Mouse (Mus musculus): ENCODE results near the gene Mapk8ip1.

The Mapk8ip1 gene

DNA sequence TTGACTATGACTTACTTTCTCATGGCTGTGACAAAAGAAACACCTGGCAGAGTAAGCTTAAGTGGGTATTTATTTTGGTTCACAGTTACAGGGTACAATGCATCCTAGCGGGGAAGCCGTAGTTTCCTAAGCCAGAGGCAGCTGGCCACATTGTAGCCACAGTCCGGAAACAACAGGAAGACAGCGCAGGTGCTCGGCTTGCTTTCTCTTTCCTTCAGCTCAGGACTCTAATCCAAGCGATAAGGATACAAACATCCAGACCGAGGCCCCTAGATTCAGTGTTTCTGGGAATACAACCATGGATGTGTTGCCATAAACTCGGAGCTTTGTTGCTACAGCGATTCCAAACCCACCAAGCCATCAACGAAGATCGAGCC is 27.6 kb downstream of the Mapk8ip1 start:
- no peak for DNase-seq (ENCODE audit: low read depth, low spot score)

DNA sequence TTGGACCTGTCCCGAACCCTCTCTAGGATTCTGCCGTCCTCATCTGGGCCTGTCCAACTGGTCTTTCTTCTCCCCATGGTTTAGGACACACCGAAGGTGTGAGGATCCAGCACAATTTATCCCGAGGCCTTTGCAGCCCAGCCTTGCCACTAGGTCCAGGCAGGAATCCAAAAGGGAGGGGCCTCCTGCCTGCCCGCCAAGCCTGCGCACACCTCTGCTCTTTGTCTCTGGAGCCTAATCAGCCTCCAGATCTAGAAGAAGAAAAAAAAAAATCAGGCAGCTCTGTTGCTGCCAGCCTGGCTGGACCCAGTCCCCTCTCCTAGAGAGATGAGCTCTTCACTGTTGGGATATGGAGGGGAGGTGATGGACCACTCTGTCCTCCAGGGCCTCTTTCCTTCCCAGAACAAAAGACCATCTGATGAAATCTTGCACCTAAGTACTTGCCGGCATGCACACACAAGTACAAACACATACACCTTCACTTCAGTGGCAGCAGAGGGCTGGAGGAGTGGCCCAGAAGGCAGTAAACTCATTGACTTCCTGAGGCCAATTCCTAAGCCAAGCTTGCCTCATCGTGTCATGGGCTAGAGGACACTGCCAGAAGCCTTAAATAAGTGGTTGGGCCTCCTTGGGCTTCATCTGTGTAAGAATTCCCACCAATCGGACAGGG is 28.2 kb downstream of the Mapk8ip1 start:
- no peak for DNase-seq (ENCODE audit: low read depth, low spot score)

DNA sequence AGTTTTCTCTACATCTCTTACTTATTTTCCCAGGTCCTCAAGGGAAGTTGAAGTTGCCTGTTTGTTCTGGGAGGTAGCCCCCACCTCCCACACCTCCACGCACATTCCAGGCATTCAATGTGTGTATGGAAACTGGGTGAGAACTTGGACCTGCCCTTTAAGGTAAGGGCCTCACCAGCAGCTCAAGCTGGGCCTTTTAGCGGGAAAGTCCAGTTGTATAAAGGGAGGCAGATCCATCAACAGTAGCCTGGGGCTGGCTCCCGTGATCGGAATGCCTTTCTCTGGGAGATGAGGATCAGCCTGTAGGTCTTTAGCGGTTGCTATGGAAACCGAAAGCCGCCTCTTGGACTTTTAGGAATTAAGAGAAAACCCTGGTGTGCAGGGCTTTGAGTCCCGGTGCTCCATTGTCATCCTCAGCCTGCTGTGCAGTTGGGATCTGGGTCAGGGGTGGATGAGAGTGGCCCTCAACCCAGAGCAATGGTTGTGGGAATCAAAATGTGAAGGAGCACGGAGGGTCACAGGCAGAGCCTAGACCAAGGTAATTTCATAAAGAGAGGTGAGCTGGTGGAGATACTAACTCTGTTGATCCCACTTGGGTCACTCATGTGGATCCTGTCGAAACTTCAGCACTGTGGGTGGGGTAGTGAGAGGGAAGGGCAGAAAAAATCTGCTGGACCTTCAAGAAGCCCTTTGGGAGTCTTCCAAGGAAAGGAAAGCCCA is 28.9 kb downstream of the Mapk8ip1 start:
- DNase-seq (ENCODE audit: low read depth, low spot score) = no peak

- DNase-seq (ENCODE audit: low read depth, low spot score) = peak; percentile 83
Observed at GRCm38 (mm10) chr2:92370821-92371805, 29.9 kb downstream of the Mapk8ip1 start.

DNA sequence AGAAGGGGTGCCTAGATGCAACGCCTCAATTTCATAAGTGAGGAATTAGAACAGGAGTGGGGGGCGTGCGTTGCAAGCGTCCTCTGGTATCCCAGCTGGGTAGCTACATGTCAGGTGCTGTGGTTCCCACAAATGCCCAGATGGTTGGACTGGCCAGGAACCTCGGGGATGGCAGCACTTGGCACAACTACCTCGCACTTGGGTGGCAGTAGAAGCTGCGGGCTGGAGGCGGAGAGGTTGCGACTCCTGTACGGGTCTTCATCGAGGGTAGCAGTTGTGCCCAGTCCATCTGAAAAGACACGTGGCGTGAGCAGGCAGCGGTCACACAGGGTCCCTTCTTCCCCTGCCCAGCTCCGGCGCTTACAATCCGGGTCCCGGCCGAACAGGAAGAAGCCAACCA is 30.7 kb downstream of the Mapk8ip1 start:
- no peak for DNase-seq (ENCODE audit: low read depth, low spot score)

GRCm38 (mm10) chr2:92367383-92368029 is 33.6 kb downstream of the Mapk8ip1 start:
- DNase-seq (ENCODE audit: low read depth, low spot score) = no peak

- DNase-seq (ENCODE audit: low read depth, low spot score) = no peak
Observed at GRCm38 (mm10) chr2:92365568-92365967, 35.5 kb downstream of the Mapk8ip1 start.

GRCm38 (mm10) chr2:92364086-92364485 is 37.0 kb downstream of the Mapk8ip1 start:
- no peak for DNase-seq (ENCODE audit: low read depth, low spot score)

GRCm38 (mm10) chr2:92362571-92363228 is 38.4 kb downstream of the Mapk8ip1 start:
- DNase-seq (ENCODE audit: low read depth, low spot score) = no peak

DNA sequence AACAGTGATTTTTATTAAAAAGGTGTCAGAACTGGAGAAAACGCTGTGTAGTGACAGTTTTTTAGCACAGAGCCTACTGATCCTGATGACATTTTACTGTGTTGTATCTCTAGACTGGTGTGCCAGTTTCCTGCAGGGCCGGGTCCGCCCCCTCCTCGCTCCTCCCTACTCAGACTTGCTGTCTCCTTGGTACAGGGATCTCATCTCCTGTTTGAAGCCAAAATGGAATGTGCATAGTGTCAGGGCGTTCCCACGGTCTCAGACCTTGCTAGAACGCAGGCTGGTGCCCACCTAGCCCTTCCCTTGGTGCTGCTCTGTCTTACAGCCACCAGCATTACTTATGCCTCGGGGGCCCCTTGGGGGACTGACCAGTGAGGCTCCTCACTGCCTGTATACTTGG is 39.3 kb downstream of the Mapk8ip1 start:
- DNase-seq (ENCODE audit: low read depth, low spot score) = no peak

- DNase-seq (ENCODE audit: low read depth, low spot score) = no peak
Observed at GRCm38 (mm10) chr2:92360893-92361292, 40.2 kb downstream of the Mapk8ip1 start.

- no peak for DNase-seq (ENCODE audit: low read depth, low spot score)
Observed at GRCm38 (mm10) chr2:92360186-92360823, 40.8 kb downstream of the Mapk8ip1 start.

DNA sequence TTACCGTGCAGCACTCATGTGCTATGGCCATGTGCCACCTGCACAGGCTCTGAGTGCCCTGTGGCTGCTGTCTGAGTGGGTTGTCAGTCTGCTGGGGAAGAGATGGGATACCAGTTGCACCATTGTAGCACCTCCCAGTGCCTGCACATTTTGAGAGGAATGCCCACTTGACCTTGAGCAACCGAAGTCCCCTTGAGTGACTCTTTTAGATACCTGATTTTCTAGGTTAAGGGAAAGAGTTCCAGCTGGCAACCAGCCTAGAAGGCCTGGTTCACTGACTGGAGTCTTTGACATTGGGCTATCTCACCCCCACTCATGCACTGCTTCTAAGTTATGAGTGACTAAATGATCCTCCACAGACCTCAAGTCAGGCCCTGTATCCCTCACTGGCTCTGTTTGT is 41.8 kb downstream of the Mapk8ip1 start:
- no peak for DNase-seq (ENCODE audit: low read depth, low spot score)

DNA sequence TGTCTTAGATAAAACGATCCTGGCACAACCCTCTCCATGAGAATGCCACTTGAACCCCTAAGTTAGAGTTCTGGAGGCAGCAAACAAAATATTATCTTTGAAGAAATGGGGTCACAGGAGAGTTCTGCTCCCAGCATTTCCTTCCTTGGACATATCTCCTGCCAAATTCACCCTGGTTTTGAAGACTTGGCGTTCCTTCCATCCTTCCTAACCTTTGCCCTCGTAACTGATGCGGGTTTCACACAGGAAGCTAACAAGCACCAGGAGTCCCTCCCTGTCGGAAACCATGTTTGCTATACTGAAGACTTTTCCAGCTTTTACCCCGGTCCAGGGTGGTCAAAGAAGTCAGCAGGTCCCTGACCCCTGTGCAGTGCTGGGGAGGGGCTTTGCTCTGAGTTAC is 46.8 kb downstream of the Mapk8ip1 start:
- DNase-seq (ENCODE audit: low read depth, low spot score) = no peak

DNA sequence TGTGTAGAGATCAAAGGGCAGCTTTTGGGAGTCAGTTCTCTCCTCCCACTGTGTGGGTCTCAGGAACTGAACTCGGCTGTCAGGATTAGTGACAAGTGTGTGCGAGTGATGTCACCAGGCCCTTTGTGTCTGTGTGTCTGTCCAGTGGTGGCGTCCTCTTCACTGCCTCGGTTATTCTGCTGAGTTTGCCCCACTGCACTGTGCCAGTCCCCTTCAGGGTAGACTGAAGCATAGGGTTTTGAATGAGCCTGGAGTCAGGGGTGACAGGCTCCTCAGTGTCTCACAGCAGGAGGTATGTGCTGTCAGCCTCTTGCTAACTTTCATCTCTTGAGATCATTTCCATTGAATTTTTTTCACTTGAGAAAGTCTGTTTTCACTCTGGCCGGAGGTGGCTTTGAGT is 47.7 kb downstream of the Mapk8ip1 start:
- DNase-seq (ENCODE audit: low read depth, low spot score) = no peak

DNA sequence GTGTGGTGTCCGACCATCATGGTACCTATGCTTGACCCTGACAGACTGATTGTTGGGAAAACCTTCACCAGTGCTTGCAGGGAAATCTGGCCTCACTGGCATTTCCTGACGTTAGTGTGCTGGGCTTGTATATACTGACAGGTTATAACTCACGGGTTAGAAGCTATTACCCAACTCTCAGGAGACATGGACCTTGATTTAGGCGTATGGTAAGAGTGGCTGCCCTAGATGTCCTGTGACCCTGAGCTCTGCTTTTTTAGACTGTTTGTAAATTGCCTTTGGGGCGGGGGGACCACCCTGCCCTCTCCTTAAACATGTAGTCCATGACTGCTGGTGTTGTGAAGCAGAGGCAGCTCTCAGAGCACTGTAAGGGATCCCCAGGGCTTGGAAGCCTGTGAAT is 50.4 kb downstream of the Mapk8ip1 start:
- DNase-seq (ENCODE audit: low read depth, low spot score) = no peak

GRCm38 (mm10) chr2:92349589-92350425 is 51.3 kb downstream of the Mapk8ip1 start:
- DNase-seq (ENCODE audit: low read depth, low spot score) = no peak

DNA sequence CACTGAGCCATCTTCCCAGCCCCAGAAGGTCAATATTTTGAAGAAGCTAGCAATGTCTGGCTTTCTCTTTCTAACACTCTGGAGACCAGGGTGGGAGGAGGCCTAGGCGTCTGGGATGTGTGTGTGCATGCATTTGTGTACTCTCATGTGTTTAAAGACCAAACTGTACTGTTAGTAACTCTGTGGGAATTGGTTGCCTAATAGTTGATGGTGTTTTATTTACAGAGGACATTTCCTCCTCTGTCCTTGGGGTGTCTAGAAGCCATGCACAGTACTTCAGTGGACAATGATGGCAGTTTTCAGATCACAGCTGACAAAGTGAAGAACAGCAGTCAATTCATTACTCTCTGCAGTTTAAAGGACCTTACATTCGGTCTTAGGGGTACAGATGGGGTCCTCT is 53.9 kb downstream of the Mapk8ip1 start:
- DNase-seq (ENCODE audit: low read depth, low spot score) = no peak

DNA sequence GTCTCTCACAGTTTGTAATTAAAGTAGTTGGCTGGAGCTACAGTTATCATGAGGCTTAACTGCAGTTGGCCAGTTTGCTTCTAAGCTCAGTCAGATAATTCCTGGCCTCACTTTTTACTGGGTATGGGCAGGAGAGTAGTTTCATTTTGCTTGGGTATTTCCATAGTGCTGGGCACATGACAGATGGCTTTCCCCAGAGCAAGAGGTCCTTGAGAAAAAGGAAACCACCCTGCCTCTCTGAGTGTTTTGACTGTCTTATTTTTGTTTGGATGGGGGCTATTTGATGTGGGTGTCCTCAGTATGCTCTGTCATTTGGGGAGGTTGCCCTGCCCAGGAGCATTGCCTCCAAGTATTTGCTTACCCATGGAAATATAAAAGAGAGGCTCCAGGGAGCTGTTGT is 58.6 kb downstream of the Mapk8ip1 start:
- DNase-seq (ENCODE audit: low read depth, low spot score) = no peak

Data from forelimb bud, embryonic 11.5 days (tissue).